Mouse (Mus musculus) ES-Bruce4 (cell line): ENCODE results near the gene Gm28308.

ENCODE experiments used
- CTCF ChIP-seq: IDR thresholded peaks from one replicate; pipeline ENCODE4 v1.8.1; 2011; ENCODE audit warnings: low read depth, low read length
- EP300 ChIP-seq: IDR thresholded peaks from 2 replicates; pipeline ENCODE4 v1.6.1; 2011; ENCODE audit warnings: low read depth, low read length; ENCODE audit not compliant: insufficient read depth
- POLR2A ChIP-seq: IDR thresholded peaks from one replicate; pipeline ENCODE4 v1.8.1; 2011; ENCODE audit warnings: low read length; ENCODE audit not compliant: insufficient read depth

GRCm38 (mm10) chr6:52235267-52235666 lies 22.1 kb upstream of the Gm28308 start:
- no peak for TF ChIP-seq CTCF
- no peak for TF ChIP-seq POLR2A
- no peak for TF ChIP-seq EP300
